Mouse (Mus musculus) embryonic fibroblast, embryonic 13.5 days (primary cell): ENCODE results near the gene Csf2rb2.

Experiments
- CTCF ChIP-seq: IDR thresholded peaks from 2 replicates; pipeline ENCODE4 v1.5.1; 2011; ENCODE audit warnings: mild to moderate bottlenecking, control low read depth, low read length, moderate library complexity, borderline replicate concordance; ENCODE audit not compliant: insufficient read depth
- POLR2A ChIP-seq: IDR thresholded peaks from 2 replicates; pipeline ENCODE4 v1.6.1; 2011; ENCODE audit warnings: low read depth, mild to moderate bottlenecking, control low read depth, low read length, moderate library complexity

GRCm38 (mm10) chr15:78324294-78324693 is 18.8 kb upstream of the Csf2rb2 start:
- no peak for TF ChIP-seq CTCF
- TF ChIP-seq POLR2A: no peak
